Mouse (Mus musculus): ENCODE results near the gene Gpc6. TPM values are rescaled to one million over a fixed set of nuclear protein-coding genes. Genes with fewer than 3 reads are reported as not detected.

Gpc6 gene
- polyA plus RNA-seq, 1 experiment from 2014 or later, result 2.3 TPM

DNA sequence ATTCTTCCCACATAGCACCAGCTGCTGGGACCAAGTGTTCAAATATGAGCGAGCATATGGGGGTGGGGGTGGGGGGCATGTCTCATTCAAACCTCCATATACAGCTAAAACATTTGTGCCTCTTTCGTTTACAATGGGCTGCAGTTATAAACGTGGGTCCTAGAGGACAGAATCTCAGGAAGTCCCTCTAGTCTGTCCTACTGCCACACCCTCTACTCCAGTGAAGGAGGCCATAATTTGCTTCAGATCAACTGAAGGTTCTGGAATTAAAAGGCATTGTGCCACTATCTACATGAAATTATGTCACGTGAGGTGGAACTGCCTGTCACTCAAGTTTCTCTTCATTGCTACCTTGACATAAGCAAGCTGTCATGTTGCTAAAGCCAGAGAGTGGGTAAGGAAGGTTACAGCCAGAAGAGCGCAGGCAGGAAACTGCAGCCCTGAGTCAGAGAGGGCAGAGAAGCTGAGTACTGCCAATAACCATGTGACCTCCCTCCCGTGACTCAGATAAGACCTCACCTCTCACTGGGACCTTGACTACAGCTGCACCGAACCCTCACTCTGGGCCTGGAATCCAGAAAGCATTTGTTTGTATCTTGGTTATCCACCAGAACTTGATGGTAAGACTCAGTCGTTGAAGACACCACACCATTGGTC is 1067.6 kb downstream of the Gpc6 start:
- DNase-seq (ENCODE audit: low spot score), result no peak

- no peak for DNase-seq (ENCODE audit: low spot score)
Observed at GRCm38 (mm10) chr14:117993845-117994244, 1068.7 kb downstream of the Gpc6 start.

DNA sequence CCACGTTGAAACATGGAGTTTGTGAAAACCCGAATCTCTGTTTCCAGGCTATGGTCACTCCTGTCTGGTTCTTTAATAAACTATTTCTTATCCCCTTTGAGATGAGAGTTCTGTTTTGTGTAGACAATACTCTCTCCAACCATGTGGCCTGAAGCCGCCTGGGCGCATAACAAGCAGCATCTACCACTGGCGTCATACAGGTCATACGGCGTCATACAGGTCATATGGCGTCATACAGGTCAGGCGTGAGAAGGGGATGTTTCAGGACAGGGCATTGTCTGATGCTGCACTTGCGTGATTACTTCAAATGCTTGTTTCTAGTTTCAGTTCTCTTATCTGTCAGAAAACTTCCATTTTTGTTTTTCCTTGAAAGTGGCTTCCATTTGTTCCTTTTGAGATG is 1079.3 kb downstream of the Gpc6 start:
- no peak for DNase-seq (ENCODE audit: low spot score)

GRCm38 (mm10) chr14:118005697-118006096 is 1080.6 kb downstream of the Gpc6 start:
- DNase-seq (ENCODE audit: low spot score), result no peak

- no peak for DNase-seq (ENCODE audit: low spot score)
Observed at GRCm38 (mm10) chr14:118009541-118009940, 1084.4 kb downstream of the Gpc6 start.

GRCm38 (mm10) chr14:118013237-118013636 is 1088.1 kb downstream of the Gpc6 start:
- DNase-seq (ENCODE audit: low spot score), result no peak

GRCm38 (mm10) chr14:118019314-118019713 is 1094.2 kb downstream of the Gpc6 start:
- DNase-seq (ENCODE audit: low spot score), result no peak

DNA sequence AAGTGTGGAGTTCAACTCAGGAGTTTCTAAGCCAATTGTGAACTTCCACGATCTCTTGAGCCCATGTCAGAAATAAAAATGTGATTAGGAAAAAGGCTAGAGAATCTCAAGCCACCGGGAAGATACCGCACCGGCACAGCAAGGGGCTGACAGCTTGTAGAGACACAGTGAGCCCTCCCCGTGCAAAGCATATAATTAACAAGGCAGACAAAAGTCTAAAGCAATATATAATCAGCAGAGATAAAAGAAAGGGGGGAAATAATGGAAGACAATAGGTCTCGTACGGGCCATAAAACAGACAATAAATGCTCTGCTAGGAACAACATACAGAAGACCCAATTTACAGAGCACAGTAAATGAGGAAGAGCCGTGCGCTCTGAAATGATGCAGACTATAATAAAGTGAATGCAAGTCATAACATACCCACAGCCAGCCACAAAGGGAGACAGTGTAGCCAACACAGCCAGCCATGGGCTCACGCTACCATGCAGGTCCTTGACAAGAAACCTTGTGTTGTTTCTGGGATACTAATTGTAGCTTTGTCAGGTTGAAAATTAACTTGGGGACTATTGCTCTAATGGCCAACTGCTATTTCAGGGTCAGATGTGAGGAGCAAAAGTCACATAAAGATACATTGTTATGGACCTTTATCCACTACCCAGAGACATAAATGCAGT is 1096.9 kb downstream of the Gpc6 start:
- no peak for DNase-seq (ENCODE audit: low spot score)

Small RNA genes within 50 kb of the gene (microRNA-seq; reads per million reads assigned to microRNA genes)
- not detected for gene Mir6239 (ENCODE audit: borderline number of aligned reads)
